Mouse (Mus musculus): ENCODE results near the gene Wdtc1. TPM values are rescaled to one million over a fixed set of nuclear protein-coding genes. Genes with fewer than 3 reads are reported as not detected.

The Wdtc1 gene
- polyA plus RNA-seq, 1 experiment from 2014 or later, result 18.7 TPM

DNA sequence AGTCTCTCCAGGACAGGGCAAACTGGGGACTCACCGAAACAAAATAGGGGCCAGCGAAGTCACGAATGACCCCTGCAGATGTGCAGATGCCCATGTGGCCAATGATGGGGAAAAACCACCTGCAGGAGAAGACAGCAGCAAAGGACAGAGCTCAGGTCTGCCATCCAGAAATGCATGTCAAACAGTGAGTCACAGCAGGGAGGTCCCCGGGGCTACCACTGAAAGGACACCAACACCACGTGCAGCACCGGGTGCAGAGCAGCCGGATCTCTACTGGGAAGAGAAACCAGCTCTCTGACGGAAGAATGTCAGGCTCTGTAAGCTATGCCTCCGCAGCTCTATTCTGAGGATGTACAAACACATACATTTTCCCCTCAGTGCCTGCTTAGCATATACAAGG, 82.4 kb downstream of the Wdtc1 start:
- H3K9ac ChIP-seq, result no peak overlapping the region
- no peak overlapping the region for H3K4me3 ChIP-seq
- no peak for ATAC-seq (ENCODE audit: insufficient number of reproducible peaks, insufficient read depth, low FRiP score, low TSS enrichment)
- H3K9me3 ChIP-seq, result no peaks in the 10 kb centered on the region
- H3K36me3 ChIP-seq, result peaks cover 49% of the 10 kb centered on the region
- H3K4me2 ChIP-seq (replicated peaks), result no peak overlapping the region
- WGBS, result 88% methylated on average over 9 of the region's 9 CpGs
- peaks cover 4% of the 10 kb centered on the region; the same call in 1 of the 2 replicates for H3K4me1 ChIP-seq
- H3K27ac ChIP-seq, result no peak overlapping the region
- no peaks in the 10 kb centered on the region for H3K27me3 ChIP-seq

DNA sequence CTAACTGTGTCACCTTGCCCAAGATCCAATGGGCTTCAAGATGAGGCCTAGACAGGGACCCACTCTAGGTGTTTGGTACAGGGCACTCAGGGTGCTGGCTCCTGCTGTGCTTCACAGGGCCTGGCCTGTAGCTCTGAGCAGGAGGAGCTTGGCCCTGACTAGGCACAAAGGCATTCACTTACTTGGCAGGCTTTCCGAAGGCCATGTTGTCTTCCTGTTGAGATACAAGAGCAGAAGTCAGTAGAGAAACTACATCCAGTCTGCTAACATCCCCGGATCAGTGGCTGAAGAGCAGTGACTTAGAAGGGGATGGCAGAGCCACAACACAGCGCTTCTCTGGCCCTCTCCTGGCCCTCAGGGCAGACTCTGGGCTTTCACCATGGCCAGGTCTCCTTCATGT, 83.7 kb downstream of the Wdtc1 start:
- H3K9me3 ChIP-seq, result peaks cover 1% of the 10 kb centered on the region; the same call in 1 of the 2 replicates
- WGBS, result 90% methylated on average over 3 of the region's 3 CpGs
- H3K4me2 ChIP-seq (replicated peaks), result no peak overlapping the region
- no peak overlapping the region for H3K9ac ChIP-seq
- no peak overlapping the region for H3K4me3 ChIP-seq
- no peaks in the 10 kb centered on the region for H3K4me1 ChIP-seq
- no peak overlapping the region for H3K27ac ChIP-seq
- H3K36me3 ChIP-seq, result peaks cover 63% of the 10 kb centered on the region
- ATAC-seq (ENCODE audit: insufficient number of reproducible peaks, insufficient read depth, low FRiP score, low TSS enrichment), result no peak
- no peaks in the 10 kb centered on the region for H3K27me3 ChIP-seq

DNA sequence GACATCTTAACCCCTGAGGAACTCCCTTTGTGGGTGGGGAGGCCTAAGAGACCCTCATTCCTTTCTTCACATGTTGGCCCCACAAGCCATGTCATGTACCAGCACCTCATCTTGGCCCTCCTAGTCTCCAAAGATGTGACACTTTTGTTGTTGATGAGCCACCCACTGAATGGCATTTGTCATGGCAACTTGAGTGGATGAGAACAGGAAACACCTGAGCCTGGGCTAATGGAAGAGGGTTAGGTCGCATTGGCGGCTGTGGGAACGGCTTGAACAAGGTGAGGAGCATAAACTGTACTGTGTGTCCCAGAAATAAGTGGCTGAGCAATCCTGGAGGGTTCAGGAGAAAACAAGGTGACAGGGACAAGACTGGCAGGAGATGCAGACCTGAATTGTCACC, 84.3 kb downstream of the Wdtc1 start:
- no peaks in the 10 kb centered on the region for H3K4me1 ChIP-seq
- H3K9me3 ChIP-seq, result peaks cover 5% of the 10 kb centered on the region; the same call in 1 of the 2 replicates
- no peak overlapping the region for H3K4me3 ChIP-seq
- peaks cover 68% of the 10 kb centered on the region for H3K36me3 ChIP-seq
- no peak overlapping the region for H3K27ac ChIP-seq
- no peak overlapping the region for H3K9ac ChIP-seq
- 91% methylated on average over 3 of the region's 3 CpGs for WGBS
- no peak overlapping the region for H3K4me2 ChIP-seq (replicated peaks)
- no peaks in the 10 kb centered on the region for H3K27me3 ChIP-seq
- no peak for ATAC-seq (ENCODE audit: insufficient number of reproducible peaks, insufficient read depth, low FRiP score, low TSS enrichment)

DNA sequence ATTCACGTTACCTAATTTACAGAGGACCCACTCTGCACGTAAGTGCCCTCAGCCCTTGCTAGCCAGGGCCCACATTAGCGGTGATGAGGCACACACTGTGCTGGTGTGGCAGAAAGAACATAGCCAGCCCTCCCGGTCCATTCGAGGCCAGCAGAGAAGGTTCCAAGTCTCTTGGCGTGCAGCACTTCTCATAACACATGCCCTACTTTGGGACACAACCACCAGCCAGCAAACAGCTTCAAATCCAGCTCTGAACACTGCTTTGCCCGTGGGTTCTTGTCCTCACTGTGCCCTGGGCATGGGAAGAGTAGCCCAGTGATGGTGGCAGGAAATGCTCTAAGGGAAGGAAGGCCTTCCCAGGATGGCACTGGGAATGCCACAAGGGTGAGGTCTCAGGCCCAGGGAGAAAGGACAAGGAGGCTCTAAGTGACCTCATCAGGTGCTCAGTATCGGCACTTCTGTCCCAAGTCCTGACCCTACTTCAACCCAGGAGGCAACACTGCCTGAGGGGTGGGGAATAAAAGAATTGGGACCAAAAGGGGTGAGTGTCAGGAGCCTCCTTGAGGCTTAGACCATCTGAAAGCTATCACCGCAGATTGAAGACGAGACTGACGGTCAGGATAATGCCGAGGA, 86.9 kb downstream of the Wdtc1 start:
- peaks cover 74% of the 10 kb centered on the region for H3K36me3 ChIP-seq
- 94% methylated on average over 12 of the region's 12 CpGs for WGBS
- ATAC-seq (ENCODE audit: insufficient number of reproducible peaks, insufficient read depth, low FRiP score, low TSS enrichment), result no peak

DNA sequence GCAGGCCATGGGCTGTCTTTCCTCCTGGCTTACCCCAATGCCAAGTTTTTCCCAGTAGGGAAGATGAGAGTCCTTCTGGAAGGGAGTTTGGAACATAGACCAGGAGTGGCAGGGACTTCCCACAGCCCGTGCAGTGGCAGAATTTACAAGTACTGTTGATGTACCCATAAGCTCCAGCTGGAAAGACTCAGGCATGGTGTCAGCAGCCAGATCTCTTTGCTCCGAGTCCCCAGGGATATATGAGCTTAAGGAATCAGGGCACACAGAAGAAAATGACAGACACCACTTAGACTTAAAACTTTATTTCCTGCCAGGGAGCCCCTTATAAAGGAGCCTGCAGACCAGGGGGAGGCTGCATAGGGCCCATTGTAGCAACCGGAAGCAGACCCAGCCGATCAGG, 87.5 kb downstream of the Wdtc1 start:
- no peak for ATAC-seq (ENCODE audit: insufficient number of reproducible peaks, insufficient read depth, low FRiP score, low TSS enrichment)
- no peak overlapping the region for H3K9ac ChIP-seq
- H3K36me3 ChIP-seq, result peaks cover 72% of the 10 kb centered on the region
- H3K4me1 ChIP-seq, result peaks cover 2% of the 10 kb centered on the region; the same call in 1 of the 2 replicates
- 90% methylated on average over 4 of the region's 4 CpGs for whole genome bisulfite sequencing
- no peaks in the 10 kb centered on the region for H3K27me3 ChIP-seq
- no peak overlapping the region for H3K27ac ChIP-seq
- H3K9me3 ChIP-seq, result peaks cover 5% of the 10 kb centered on the region; the same call in 1 of the 2 replicates
- no peak overlapping the region for H3K4me3 ChIP-seq
- no peak overlapping the region for H3K4me2 ChIP-seq (replicated peaks)

More for the DNA sequence above, 86.9 kb downstream of the Wdtc1 start:
- Histone ChIP-seq H3K27me3 (no peaks in the 10 kb centered on the region), H3K27ac (no peak overlapping the region), H3K9me3 (peaks cover 5% of the 10 kb centered on the region; the same call in 1 of the 2 replicates), H3K9ac (no peak overlapping the region), H3K4me2 (replicated peaks) (no peak overlapping the region), H3K4me1 (peaks cover 2% of the 10 kb centered on the region; the same call in 1 of the 2 replicates), H3K4me3 (no peak overlapping the region)

DNA sequence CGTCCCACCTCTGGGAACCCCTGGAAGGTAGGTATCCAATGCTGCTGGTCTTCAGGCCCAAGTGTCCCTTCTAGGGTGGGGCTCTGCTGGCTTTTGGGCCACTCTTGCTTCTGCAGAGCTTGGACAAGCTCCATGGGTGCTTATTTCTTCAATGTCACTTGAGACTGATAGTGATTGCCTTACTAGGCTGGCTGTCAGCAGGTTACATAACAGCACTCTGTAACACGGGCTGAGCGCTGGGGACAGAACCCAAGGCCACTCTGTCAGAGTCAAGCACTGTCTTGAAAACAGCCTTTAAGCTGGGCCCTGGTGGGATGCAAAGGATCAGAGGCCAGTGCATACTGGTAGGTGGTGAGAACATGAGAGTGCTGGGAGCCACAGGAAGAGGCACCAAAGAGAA, 88.0 kb downstream of the Wdtc1 start:
- H3K4me2 ChIP-seq (replicated peaks), result no peak overlapping the region
- WGBS, result 92% methylated on average over 3 of the region's 3 CpGs
- no peaks in the 10 kb centered on the region for H3K27me3 ChIP-seq
- ATAC-seq (ENCODE audit: insufficient number of reproducible peaks, insufficient read depth, low FRiP score, low TSS enrichment), result no peak
- H3K27ac ChIP-seq, result no peak overlapping the region
- H3K4me3 ChIP-seq, result no peak overlapping the region
- H3K36me3 ChIP-seq, result peaks cover 69% of the 10 kb centered on the region
- no peak overlapping the region for H3K9ac ChIP-seq
- H3K4me1 ChIP-seq, result peaks cover 2% of the 10 kb centered on the region; the same call in 1 of the 2 replicates
- peaks cover 5% of the 10 kb centered on the region; the same call in 1 of the 2 replicates for H3K9me3 ChIP-seq

DNA sequence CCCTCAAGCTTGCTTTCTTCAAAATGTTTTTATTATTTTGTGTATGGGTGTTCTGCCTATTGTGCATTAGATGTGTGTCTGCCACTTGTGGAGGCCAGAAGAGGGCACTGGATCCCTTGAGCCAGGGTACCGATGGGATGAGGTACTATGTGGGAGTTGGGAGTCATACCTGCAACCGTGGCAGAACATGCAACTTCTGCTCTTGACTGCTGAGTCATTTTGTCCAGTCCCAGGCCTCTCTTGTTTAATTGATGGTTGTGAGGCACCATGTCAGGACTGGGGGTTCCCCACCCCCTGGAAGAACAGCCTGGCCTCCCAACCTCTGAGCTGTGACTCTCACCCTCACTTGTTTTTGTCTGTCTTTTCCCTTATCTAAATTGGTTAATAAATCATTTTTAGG, 88.7 kb downstream of the Wdtc1 start:
- WGBS, result 98% methylated on average over 2 of the region's 2 CpGs
- Histone ChIP-seq H3K9me3 (peaks cover 5% of the 10 kb centered on the region; the same call in 1 of the 2 replicates), H3K27me3 (no peaks in the 10 kb centered on the region), H3K4me2 (replicated peaks) (no peak overlapping the region), H3K27ac (no peak overlapping the region), H3K36me3 (peaks cover 65% of the 10 kb centered on the region), H3K4me1 (peaks cover 2% of the 10 kb centered on the region; the same call in 1 of the 2 replicates), H3K4me3 (no peak overlapping the region), H3K9ac (no peak overlapping the region)
- no peak for ATAC-seq (ENCODE audit: insufficient number of reproducible peaks, insufficient read depth, low FRiP score, low TSS enrichment)

DNA sequence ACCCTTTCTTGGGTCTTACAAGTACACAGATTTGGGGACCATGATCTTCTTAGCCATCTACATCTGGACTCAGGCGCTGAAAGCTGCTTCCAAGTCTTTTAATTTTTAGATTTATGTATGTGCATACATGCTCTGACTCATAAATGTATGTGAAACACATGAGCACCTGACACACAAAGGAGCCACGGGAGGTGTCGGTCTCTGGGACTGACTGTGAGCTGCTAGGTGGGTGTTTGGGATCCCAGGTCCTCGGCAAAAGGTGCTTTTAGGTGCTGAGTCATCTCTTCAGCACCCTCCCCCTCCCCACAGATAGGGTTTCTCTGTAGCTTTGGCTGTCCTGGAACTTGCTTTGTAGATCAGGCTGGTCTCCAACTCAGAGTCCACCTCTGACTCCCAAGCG, 89.5 kb downstream of the Wdtc1 start:
- H3K4me1 ChIP-seq, result peaks cover 2% of the 10 kb centered on the region; the same call in 1 of the 2 replicates
- no peak overlapping the region for H3K27ac ChIP-seq
- no peaks in the 10 kb centered on the region for H3K27me3 ChIP-seq
- no peak overlapping the region for H3K4me2 ChIP-seq (replicated peaks)
- H3K9ac ChIP-seq, result no peak overlapping the region
- 90% methylated on average over 5 of the region's 5 CpGs for WGBS
- H3K4me3 ChIP-seq, result no peak overlapping the region
- peaks cover 5% of the 10 kb centered on the region; the same call in 1 of the 2 replicates for H3K9me3 ChIP-seq
- peaks cover 57% of the 10 kb centered on the region for H3K36me3 ChIP-seq
- ATAC-seq (ENCODE audit: insufficient number of reproducible peaks, insufficient read depth, low FRiP score, low TSS enrichment), result no peak

DNA sequence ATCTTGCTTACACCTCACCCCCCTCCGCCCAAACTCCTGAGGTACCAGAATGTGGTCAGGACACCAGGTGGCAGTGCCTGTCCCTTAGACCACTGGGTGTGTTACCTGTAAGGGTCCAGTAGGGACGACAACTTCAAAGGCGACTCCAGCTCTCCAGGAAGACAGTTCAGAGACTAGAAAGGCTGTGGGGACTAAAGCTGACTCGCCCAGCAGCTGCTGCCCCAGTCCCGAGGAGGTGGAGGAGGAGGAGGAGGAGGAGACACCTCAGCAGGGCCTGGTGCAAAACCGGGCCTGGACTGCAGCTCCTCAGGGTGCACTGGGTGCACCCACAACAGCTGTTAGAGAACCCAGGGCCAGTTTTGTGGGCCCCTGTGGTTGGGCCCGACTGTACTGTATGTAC, 90.4 kb downstream of the Wdtc1 start, which contains the start of gene Sytl1:
Sytl1 (minus strand) TSS at position 232 of the 400 bp plus-strand sequence.
- Histone ChIP-seq H3K4me1 (peaks cover 2% of the 10 kb centered on the region; the same call in 1 of the 2 replicates), H3K27me3 (peaks cover 2% of the 10 kb centered on the region; the same call in 1 of the 2 replicates), H3K4me3 (no peak within 1 kb of the TSS), H3K9me3 (peaks cover 5% of the 10 kb centered on the region; the same call in 1 of the 2 replicates), H3K36me3 (peaks cover 48% of the 10 kb centered on the region), H3K27ac (no peak within 1 kb of the TSS), H3K4me2 (replicated peaks) (no peak within 1 kb of the TSS; the same call in 1 of the 2 replicates), H3K9ac (0 out of 2 replicates have a peak within 1 kb of the TSS, but pooled peaks have one; percentile 15)
- WGBS, result 38% methylated on average over 7 of the region's 7 CpGs
- ATAC-seq (ENCODE audit: insufficient number of reproducible peaks, insufficient read depth, low FRiP score, low TSS enrichment), result no peak

DNA sequence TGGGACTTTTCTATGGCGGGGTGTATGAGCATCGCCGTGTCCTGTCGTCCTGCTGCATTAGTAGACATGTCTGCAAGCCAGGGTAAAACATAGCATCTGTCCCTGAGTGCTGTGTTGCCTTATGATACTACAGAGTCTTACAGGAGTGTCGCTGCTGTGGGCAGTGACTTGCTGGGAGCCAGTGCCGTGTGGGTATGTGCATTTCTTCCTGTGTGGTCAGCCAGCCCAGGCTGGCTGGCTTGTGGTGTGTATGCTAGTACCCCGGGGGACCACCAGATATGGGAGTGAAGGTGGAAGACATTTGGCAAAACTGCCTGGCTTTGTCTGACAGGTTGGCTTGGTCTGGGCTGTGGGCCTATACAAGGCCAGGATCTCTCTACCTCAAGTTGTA, 90.9 kb downstream of the Wdtc1 start:
- H3K27me3 ChIP-seq, result peaks cover 7% of the 10 kb centered on the region
- no peak for ATAC-seq (ENCODE audit: insufficient number of reproducible peaks, insufficient read depth, low FRiP score, low TSS enrichment)
- peaks cover 2% of the 10 kb centered on the region; the same call in 1 of the 2 replicates for H3K4me1 ChIP-seq
- H3K9me3 ChIP-seq, result peaks cover 5% of the 10 kb centered on the region; the same call in 1 of the 2 replicates
- WGBS, result 59% methylated on average over 7 of the region's 7 CpGs
- no peak overlapping the region for H3K27ac ChIP-seq
- H3K4me3 ChIP-seq, result no peak overlapping the region
- no peak overlapping the region for H3K4me2 ChIP-seq (replicated peaks)
- H3K36me3 ChIP-seq, result peaks cover 43% of the 10 kb centered on the region
- no peak overlapping the region for H3K9ac ChIP-seq

DNA sequence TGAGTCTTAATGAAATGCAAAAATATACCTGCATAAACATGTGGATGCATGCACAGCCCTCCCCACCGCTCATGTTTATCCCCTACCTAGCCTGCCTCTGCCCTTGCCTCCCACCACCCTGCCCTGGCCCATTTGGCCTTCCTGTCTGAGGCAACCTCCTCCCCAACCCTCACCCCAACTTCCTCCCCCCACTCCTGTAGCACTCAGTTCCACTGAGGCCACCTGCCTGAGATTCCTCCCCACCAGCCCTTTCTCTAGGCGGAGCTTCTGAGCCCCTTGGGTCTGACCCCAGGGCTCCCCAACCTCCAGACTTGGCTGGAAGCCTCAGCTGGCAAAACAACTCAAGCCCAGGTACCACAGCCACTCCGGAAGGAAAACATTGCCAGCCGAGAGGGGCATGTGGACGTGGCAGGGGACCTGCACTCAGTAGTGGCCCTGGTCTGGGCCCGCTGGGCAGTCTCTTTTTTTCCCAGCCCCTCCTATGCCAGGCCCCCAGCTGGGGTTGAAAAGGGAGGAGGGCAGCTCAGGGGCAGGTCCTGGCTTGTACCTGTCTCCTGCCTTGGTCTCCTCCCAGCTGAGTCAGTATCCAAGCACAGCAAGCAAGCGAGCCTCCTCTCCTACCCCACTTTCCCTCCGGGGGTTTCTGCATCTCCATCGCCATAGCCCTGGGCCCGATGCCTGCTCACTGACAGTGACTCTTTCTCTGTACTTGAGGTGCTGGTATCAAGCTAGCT, 91.5 kb downstream of the Wdtc1 start:
- WGBS, result 35% methylated on average over 10 of the region's 10 CpGs
- H3K4me2 ChIP-seq (replicated peaks), result peak overlapping the region; percentile 16; the same call in 1 of the 2 replicates

More for the DNA sequence above, 91.5 kb downstream of the Wdtc1 start:
- Histone ChIP-seq H3K4me3 (no peak overlapping the region), H3K36me3 (peaks cover 37% of the 10 kb centered on the region), H3K9me3 (peaks cover 5% of the 10 kb centered on the region; the same call in 1 of the 2 replicates), H3K27me3 (peaks cover 12% of the 10 kb centered on the region), H3K27ac (no peak overlapping the region), H3K4me1 (peaks cover 4% of the 10 kb centered on the region; the same call in 1 of the 2 replicates), H3K9ac (0 out of 2 replicates have a peak overlapping the region, but pooled peaks have one; percentile 15)
- ATAC-seq (ENCODE audit: insufficient number of reproducible peaks, insufficient read depth, low FRiP score, low TSS enrichment), result no peak

Measured in embryonic facial prominence, embryonic 12.5 days (tissue).